Mouse (Mus musculus): Measurements from ENCODE around the gene Hopx.

The Hopx gene

GRCm38 (mm10) chr5:77123597-77123996, 8.7 kb upstream of the Hopx start:
- no peak for DNase-seq (ENCODE audit: low read depth, low spot score)
- Histone ChIP-seq H3K27me3 (ENCODE audit: control insufficient read depth, insufficient read depth, low read length, poor library complexity, severe bottlenecking) (no peaks in the 10 kb centered on the region), H3K36me3 (ENCODE audit: control insufficient read depth, insufficient read depth, low read length, poor library complexity, severe bottlenecking) (no peaks in the 10 kb centered on the region)

DNA sequence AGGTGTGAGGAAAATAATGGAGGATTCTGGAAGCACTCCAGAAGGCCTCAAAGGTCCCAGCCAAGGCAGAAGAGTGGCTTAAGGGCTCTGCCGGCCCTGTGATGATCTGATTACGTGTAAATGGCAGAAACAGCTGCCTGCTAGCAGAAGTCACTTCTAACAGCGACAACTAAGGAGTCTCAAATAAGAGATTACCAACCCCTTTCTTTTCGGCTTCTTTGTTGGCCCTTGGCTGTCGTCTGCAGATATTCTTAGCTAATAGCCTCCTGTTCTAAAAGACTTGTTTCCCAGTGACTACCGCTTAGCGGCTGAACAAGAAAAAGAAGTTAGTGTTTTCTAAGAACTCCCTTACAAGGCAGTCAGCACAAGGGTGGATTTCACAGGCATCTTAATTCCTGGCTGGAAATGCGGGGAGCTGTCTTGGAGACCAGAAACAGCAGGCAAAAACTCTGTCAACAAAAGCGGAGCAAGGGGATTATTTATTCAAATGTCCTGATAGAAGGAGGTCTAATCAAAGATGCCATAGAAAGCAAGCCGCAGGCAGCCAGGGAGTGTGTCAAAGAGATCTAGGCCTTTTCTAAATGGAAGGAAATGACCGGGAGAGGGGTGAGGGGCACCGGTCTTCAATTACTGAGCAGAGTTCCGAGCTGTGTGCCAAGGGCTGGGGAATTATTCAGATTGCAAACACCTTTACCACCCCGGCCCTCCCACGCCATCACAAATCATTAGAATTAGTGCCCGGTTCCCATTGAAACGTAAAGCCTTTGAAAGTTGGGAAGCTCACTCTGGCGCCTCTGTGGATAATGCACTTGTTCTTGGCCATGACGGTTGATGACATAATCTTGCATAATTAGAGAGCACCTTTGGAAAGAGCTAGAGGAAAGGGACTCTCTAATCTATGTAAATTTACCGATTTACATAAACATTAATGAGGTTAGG, 7.6 kb upstream of the Hopx start:
- DNase-seq (ENCODE audit: low read depth, low spot score), result no peak
- Histone ChIP-seq H3K36me3 (ENCODE audit: control insufficient read depth, insufficient read depth, low read length, poor library complexity, severe bottlenecking) (no peaks in the 10 kb centered on the region), H3K27me3 (ENCODE audit: control insufficient read depth, insufficient read depth, low read length, poor library complexity, severe bottlenecking) (no peaks in the 10 kb centered on the region)

GRCm38 (mm10) chr5:77120701-77121100, 5.8 kb upstream of the Hopx start:
- DNase-seq (ENCODE audit: low read depth, low spot score), result no peak
- Histone ChIP-seq H3K27me3 (ENCODE audit: control insufficient read depth, insufficient read depth, low read length, poor library complexity, severe bottlenecking) (no peaks in the 10 kb centered on the region), H3K36me3 (ENCODE audit: control insufficient read depth, insufficient read depth, low read length, poor library complexity, severe bottlenecking) (no peaks in the 10 kb centered on the region)

DNA sequence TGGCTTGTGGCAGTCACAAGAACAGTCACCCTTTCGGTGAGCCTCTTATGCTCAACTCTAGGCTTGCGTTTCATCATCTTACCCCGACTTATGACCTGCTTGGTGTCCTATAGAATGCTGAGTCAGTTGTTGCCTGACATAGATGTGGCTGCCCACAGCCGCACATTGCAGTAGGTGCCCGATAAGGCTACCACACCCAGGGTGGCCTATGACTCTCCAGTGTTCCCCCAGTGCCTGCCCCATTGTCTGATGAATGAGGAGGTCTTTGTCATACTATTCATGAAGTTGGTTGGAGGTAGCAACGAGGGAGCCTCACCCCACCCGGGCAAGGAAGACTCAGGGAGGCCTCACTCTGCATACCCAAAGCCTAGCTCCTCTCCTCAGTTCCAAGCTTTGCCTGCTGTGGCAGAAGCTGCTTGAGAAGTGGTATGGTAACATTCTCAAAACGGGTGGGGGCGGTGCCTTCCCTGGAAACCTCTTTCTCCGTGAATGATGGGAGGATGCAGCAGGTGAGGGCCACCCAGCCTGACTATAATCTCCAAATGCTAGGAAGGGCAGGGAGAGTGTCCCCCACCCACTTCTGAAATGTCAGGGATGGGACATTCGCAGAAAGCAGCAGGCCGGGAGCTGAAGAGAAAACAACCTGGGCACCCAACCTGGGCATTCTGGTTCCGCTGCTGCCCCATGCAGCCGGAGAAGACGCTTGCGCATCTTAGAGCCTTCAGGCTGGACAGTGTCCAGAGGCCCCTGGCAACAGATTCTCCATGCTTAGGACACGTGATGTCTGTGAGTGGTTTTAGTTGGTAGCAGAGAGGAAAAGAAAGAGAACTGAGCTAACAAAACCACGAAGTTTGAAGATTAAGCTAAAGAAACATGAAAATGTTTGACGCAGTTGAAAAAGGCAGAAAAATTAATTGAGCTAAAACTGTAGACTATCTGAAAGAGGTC, 4.8 kb upstream of the Hopx start:
- Histone ChIP-seq H3K27me3 (ENCODE audit: control insufficient read depth, insufficient read depth, low read length, poor library complexity, severe bottlenecking) (no peaks in the 10 kb centered on the region), H3K36me3 (ENCODE audit: control insufficient read depth, insufficient read depth, low read length, poor library complexity, severe bottlenecking) (no peaks in the 10 kb centered on the region)
- DNase-seq (ENCODE audit: low read depth, low spot score), result no peak

DNA sequence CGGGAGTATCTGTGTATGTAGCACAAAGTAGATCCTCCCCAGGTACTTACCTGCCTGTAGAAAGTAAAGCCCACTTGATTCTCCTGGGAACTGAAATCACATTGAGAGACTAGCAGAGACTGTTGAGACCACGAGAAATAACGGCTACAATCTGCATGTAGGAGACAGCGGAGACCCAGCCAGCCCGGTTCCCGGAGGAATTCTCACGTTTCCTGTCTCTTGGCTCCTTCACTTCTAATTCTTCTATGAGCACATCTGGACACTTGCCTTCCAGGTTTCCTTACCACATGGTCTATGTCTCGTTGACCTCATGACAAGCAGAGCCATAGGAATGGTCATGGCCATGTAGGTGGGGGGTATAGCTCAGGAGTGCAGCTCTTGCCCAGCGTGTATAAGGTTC, 811 bp upstream of the Hopx start:
- no peak for DNase-seq (ENCODE audit: low read depth, low spot score)
- Histone ChIP-seq H3K27me3 (ENCODE audit: control insufficient read depth, insufficient read depth, low read length, poor library complexity, severe bottlenecking) (no peaks in the 10 kb centered on the region), H3K36me3 (ENCODE audit: control insufficient read depth, insufficient read depth, low read length, poor library complexity, severe bottlenecking) (no peaks in the 10 kb centered on the region)

- H3K36me3 ChIP-seq (ENCODE audit: control insufficient read depth, insufficient read depth, low read length, poor library complexity, severe bottlenecking), result no peaks in the 10 kb centered on the region
- H3K27me3 ChIP-seq (ENCODE audit: control insufficient read depth, insufficient read depth, low read length, poor library complexity, severe bottlenecking), result no peaks in the 10 kb centered on the region
- DNase-seq (ENCODE audit: low read depth, low spot score), result no peak
These were observed 1.1 kb downstream of the Hopx start for GRCm38 (mm10) chr5:77113773-77114172.

- H3K27me3 ChIP-seq (ENCODE audit: control insufficient read depth, insufficient read depth, low read length, poor library complexity, severe bottlenecking), result no peaks in the 10 kb centered on the region
- no peak for DNase-seq (ENCODE audit: low read depth, low spot score)
- no peaks in the 10 kb centered on the region for H3K36me3 ChIP-seq (ENCODE audit: control insufficient read depth, insufficient read depth, low read length, poor library complexity, severe bottlenecking)
These were observed 2.9 kb downstream of the Hopx start for GRCm38 (mm10) chr5:77112066-77112465.

GRCm38 (mm10) chr5:77109814-77110213, 5.1 kb downstream of the Hopx start:
- no peak for DNase-seq (ENCODE audit: low read depth, low spot score)
- Histone ChIP-seq H3K36me3 (ENCODE audit: control insufficient read depth, insufficient read depth, low read length, poor library complexity, severe bottlenecking) (no peaks in the 10 kb centered on the region), H3K27me3 (ENCODE audit: control insufficient read depth, insufficient read depth, low read length, poor library complexity, severe bottlenecking) (no peaks in the 10 kb centered on the region)

GRCm38 (mm10) chr5:77108806-77109205, 6.1 kb downstream of the Hopx start:
- H3K27me3 ChIP-seq (ENCODE audit: control insufficient read depth, insufficient read depth, low read length, poor library complexity, severe bottlenecking), result no peaks in the 10 kb centered on the region
- no peaks in the 10 kb centered on the region for H3K36me3 ChIP-seq (ENCODE audit: control insufficient read depth, insufficient read depth, low read length, poor library complexity, severe bottlenecking)
- no peak for DNase-seq (ENCODE audit: low read depth, low spot score)

GRCm38 (mm10) chr5:77107146-77107822, 7.6 kb downstream of the Hopx start:
- DNase-seq (ENCODE audit: low read depth, low spot score), result no peak
- Histone ChIP-seq H3K27me3 (ENCODE audit: control insufficient read depth, insufficient read depth, low read length, poor library complexity, severe bottlenecking) (no peaks in the 10 kb centered on the region), H3K36me3 (ENCODE audit: control insufficient read depth, insufficient read depth, low read length, poor library complexity, severe bottlenecking) (no peaks in the 10 kb centered on the region)

GRCm38 (mm10) chr5:77102522-77103365, 12.2 kb downstream of the Hopx start:
- Histone ChIP-seq H3K36me3 (ENCODE audit: control insufficient read depth, insufficient read depth, low read length, poor library complexity, severe bottlenecking) (no peaks in the 10 kb centered on the region), H3K27me3 (ENCODE audit: control insufficient read depth, insufficient read depth, low read length, poor library complexity, severe bottlenecking) (no peaks in the 10 kb centered on the region)
- no peak for DNase-seq (ENCODE audit: low read depth, low spot score)

DNA sequence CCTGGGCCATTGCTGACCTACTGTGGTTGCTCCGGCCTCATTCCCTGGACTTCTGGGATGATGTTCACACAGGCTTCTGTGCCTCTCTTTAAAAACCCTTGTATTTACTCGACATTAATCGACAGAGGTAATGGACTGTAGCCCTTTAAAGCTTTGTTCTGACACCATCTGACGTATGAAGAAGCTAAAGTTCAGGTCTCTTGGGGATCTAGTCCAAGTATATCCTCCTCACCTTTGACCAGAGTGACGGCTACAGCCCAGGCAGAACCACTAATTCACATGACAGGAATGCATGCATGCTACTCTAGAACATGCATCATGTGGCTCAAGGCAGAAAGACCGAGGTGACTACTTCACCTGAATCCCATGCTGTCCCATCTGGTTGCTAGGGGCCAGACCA, 14.2 kb downstream of the Hopx start:
- H3K27me3 ChIP-seq (ENCODE audit: control insufficient read depth, insufficient read depth, low read length, poor library complexity, severe bottlenecking), result no peaks in the 10 kb centered on the region
- peak; percentile 33 for DNase-seq (ENCODE audit: low read depth, low spot score)
- no peaks in the 10 kb centered on the region for H3K36me3 ChIP-seq (ENCODE audit: control insufficient read depth, insufficient read depth, low read length, poor library complexity, severe bottlenecking)

DNA sequence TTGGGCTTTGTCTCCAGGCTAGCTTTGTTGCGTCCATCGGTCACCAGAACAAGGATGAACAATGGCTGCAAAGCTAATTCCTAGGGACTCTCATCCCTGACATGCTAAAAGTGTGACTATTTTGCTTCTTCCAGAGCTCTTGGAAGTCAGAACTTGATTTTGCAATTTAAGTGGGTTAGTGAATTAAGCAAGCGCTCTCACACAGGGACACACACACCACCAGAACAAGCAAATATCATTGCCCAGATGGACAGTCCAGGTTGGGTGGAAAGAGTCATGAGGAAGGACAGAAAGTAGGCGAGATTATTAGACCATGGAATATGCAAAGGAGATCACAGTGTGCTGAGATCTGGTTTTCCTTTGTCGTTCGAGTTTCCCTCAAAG, 14.9 kb downstream of the Hopx start:
- Histone ChIP-seq H3K27me3 (ENCODE audit: control insufficient read depth, insufficient read depth, low read length, poor library complexity, severe bottlenecking) (no peaks in the 10 kb centered on the region), H3K36me3 (ENCODE audit: control insufficient read depth, insufficient read depth, low read length, poor library complexity, severe bottlenecking) (no peaks in the 10 kb centered on the region)
- peak; percentile 36 for DNase-seq (ENCODE audit: low read depth, low spot score)

Data from splenic B cell, adult 2 months (primary cell).